Comparison of ENCODE assay signal across 8 mouse cellular contexts in the genomic region with DNA sequence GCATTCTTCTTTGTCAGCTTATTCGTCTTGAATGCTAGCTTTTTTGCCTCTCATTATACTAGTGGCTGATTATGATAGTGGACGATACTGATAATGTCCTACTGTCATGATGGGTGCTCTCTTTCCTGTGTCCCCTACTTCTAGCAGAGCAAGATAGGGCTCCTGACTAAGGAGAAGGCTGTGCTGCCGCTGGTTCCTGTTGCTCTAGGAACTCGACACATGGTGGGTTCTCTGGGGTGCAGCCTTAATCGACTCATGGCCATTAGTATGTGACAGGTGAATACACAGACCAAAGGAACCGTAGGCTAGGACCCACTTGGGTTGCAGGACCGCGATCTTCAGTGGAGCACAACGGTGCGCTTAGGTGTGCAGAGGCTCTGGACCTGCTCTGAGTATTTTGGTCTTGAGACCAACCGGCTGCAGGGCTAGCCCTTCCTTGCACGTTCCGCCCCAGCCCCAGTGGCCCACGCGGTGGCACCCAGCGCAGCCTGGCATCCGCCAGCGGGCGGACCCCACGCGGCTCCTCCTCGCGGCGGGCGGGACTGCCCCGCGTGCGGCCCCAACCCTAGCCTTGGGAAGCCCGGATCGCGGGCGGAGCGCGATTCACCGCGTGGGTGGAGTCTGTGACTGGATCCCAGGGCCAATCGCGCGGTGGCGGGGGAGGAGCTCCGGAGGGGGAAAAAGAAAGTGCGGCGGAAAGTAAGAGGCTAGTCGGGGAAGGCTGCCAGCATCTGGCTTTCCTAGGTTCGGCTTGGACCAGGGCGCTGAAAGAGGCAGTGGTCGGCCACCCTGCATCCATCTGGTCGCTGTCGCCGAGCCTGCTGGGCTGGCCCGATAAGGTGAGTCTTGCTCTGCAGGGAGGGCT. TPM values are rescaled to one million over a fixed set of nuclear protein-coding genes. Genes with fewer than 3 reads are reported as not detected.
DNase-seq lines count a peak whose midpoint lies in the region; ATAC-seq and TF ChIP-seq lines count a peak whose summit lies in the region.

A gene (plus strand): TSS at position 657 of the 865 bp plus-strand sequence.

- peak; percentile 72 for DNase-seq in MEL-GATA-1-ER (ENCODE audit: extremely low read depth, low read depth)
- DNase-seq in cerebellum, adult 8-10 months = peak; percentile 82
- peak; percentile 85 for DNase-seq in forelimb bud, embryonic 11.5 days (ENCODE audit: low read depth, low spot score)
- DNase-seq in heart, postnatal 4 days = peak; percentile 94
- DNase-seq in layer of hippocampus, adult 8-10 months (ENCODE audit: low spot score in 2 of 2) = peak; percentile 92 to 94
- peak; percentile 96 for DNase-seq in lung, embryonic 14.5 days
- peak; percentile 87 for DNase-seq in testis, postnatal 14 days (ENCODE audit: low spot score)

- no peaks in the 10 kb centered on the region for H3K36me3 ChIP-seq in lung, embryonic 14.5 days (ENCODE audit: insufficient read depth)

- no peaks in the 10 kb centered on the region for H3K9me3 ChIP-seq in lung, embryonic 14.5 days (ENCODE audit: low read depth, low read length)

- H3K27me3 ChIP-seq in lung, embryonic 14.5 days (ENCODE audit: insufficient read depth, low read length) = no peaks in the 10 kb centered on the region

- H3K4me3 ChIP-seq in lung, embryonic 14.5 days (ENCODE audit: low read depth, low read length) = peak within 1 kb of the TSS; percentile 64

- TF ChIP-seq CTCF in lung, embryonic 14.5 days (IDR thresholded peaks at IDR 0.05; ENCODE audit: low read depth) = no peak

- peak within 1 kb of the TSS; percentile 72 for H3K9ac ChIP-seq in lung, embryonic 14.5 days

- peak; percentile 98 for ATAC-seq in lung, embryonic 14.5 days (ENCODE audit: insufficient read depth)
- ATAC-seq in neutrophil, adult 5-6 weeks (ENCODE audit: extremely low read depth, insufficient number of reproducible peaks, low FRiP score, poor library complexity, severe bottlenecking) = peak; percentile 95

- peak within 1 kb of the TSS; percentile 78 for H3K4me2 ChIP-seq in lung, embryonic 14.5 days

- no peaks in the 10 kb centered on the region; the same call in 1 of the 2 replicates for H3K4me1 ChIP-seq in lung, embryonic 14.5 days (ENCODE audit: insufficient read depth)

- H3K27ac ChIP-seq in lung, embryonic 14.5 days (ENCODE audit: low read depth) = peak within 1 kb of the TSS; percentile 81

- 2% methylated on average over 49 of the region's 51 CpGs for WGBS in lung, embryonic 14.5 days

RNA-seq across cellular contexts. Expression of the gene that starts here (rescaled TPM):
- 1 to 10 TPM; 4.6 to 5.2 TPM for total RNA-seq in heart, postnatal 4 days (2021)
- 10 to 100 TPM; 59.4 to 67.3 (median 60.2) TPM for total RNA-seq in layer of hippocampus, adult 8-10 months (2022)
- polyA plus RNA-seq in lung, embryonic 14.5 days (2014; fragmentation: Nextera tagmentation; extraction: Ambion mirVana) = 14.0 TPM in 2 replicates
- total RNA-seq in neutrophil, adult 5-6 weeks (2017) = 80.2 and 82.7 TPM in 2 replicates

Comparison
In these comparisons a context has a peak if more than half of its experiments do, and no peak if none do; other contexts are left out.
1. Peak in every context shown above with its lines: DNase-seq, ATAC-seq, H3K4me3 ChIP-seq and H3K27ac ChIP-seq.
2. RNA of the gene that starts here (total RNA-seq): 80.2 to 82.7 TPM in neutrophil, adult 5-6 weeks and 59.4 to 67.3 TPM in layer of hippocampus, adult 8-10 months; 4.6 to 5.2 TPM in heart, postnatal 4 days; every median in the first group is over 4 times any median in the second.